Mouse (Mus musculus): ENCODE results near the gene Acot13. TPM values are rescaled to one million over a fixed set of nuclear protein-coding genes. Genes with fewer than 3 reads are reported as not detected.

Gene Acot13
- polyA plus RNA-seq, 1 experiment from 2014 or later: 201 TPM

DNA sequence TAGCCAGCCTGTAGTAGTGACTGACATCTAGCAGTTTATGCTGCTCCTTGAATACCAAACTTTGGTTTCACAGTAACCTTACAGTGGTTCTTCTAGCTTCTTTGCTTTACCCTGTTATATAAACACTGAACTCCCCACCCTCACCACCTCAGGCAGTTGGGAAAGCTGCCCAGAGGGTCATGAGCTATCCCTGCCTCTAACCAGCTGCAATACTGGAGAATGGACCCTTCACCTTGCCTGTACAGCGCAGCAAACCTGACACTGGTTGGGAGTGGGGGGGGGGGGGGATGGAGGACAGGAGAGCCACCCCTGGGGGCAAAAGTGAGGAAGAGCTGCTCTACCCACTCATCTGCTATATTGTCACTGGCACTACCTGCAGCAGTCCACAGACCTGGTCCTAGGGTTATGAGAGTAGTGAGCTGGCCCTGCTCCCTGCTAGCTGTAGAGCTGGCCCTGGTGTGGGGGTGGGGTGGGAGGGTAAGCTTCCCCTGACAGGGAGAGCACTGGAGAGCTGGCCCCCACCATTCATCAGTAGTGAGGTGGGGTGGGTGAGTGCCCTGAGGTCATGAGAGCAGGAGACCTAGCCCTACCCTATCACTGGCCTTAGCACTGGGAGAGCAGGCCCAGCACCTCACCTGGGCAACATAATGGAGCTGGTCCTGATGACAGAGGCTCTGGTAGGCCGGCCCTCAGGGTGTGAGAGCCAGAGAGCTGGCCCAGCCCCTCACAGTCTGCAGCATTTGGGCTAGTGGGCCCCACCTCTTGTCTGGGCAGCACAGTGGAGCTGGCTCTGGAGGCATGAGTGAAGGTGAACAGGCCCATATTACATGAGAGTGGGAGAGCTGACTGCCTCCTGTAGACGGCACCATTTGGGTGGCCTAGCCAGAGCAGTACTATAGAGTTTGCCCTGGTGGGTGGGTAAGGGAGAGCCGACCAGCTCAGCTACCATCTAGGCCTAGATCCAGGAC lies 14.9 kb downstream of the Acot13 start:
- Histone ChIP-seq H3K27me3 (replicated peaks; ENCODE audit: control insufficient read depth, insufficient read depth, low read length) (no peaks in the 10 kb centered on the region), H3K9ac (ENCODE audit: low read depth, low read length) (no peak overlapping the region), H3K4me1 (ENCODE audit: control insufficient read depth, insufficient read depth, low read length) (no peaks in the 10 kb centered on the region), H3K4me3 (ENCODE audit: low read length) (no peak overlapping the region), H3K9me3 (ENCODE audit: control insufficient read depth, low read length) (no peaks in the 10 kb centered on the region), H3K27ac (ENCODE audit: low read length) (no peak overlapping the region), H3K36me3 (ENCODE audit: control insufficient read depth, insufficient read depth, low read length) (peaks cover 4% of the 10 kb centered on the region; the same call in 1 of the 2 replicates), H3K4me2 (ENCODE audit: low read depth, low read length) (no peak overlapping the region)
- peak; percentile 66 for ATAC-seq
- WGBS: 60% methylated on average over 4 of the region's 4 CpGs

DNA sequence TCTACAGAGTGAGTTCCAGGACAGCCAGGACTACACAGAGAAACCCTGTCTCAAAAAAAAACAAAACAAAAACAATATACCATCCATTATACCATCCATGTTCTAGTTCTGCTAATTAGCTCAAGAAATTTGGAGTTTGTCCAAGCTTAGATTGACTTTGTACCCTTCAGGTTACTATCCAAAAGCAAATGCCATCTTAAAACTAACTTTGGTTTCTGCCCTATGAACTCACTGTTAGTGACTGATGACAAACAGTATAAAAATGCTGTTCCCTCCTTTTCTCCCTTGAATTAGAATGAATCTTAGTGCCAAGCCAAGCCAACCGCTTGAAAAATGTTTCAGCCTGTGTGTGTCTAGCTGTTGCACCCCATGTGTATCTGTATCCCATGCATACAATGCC lies 16.7 kb downstream of the Acot13 start:
- Histone ChIP-seq H3K4me2 (ENCODE audit: low read depth, low read length) (no peak overlapping the region), H3K4me1 (ENCODE audit: control insufficient read depth, insufficient read depth, low read length) (no peaks in the 10 kb centered on the region), H3K27ac (ENCODE audit: low read length) (no peak overlapping the region), H3K36me3 (ENCODE audit: control insufficient read depth, insufficient read depth, low read length) (peaks cover 11% of the 10 kb centered on the region), H3K9ac (ENCODE audit: low read depth, low read length) (no peak overlapping the region), H3K27me3 (replicated peaks; ENCODE audit: control insufficient read depth, insufficient read depth, low read length) (no peaks in the 10 kb centered on the region), H3K9me3 (ENCODE audit: control insufficient read depth, low read length) (no peaks in the 10 kb centered on the region), H3K4me3 (ENCODE audit: low read length) (no peak overlapping the region)
- no peak for ATAC-seq
- WGBS: 82% methylated on average over 1 of the region's 1 CpGs

DNA sequence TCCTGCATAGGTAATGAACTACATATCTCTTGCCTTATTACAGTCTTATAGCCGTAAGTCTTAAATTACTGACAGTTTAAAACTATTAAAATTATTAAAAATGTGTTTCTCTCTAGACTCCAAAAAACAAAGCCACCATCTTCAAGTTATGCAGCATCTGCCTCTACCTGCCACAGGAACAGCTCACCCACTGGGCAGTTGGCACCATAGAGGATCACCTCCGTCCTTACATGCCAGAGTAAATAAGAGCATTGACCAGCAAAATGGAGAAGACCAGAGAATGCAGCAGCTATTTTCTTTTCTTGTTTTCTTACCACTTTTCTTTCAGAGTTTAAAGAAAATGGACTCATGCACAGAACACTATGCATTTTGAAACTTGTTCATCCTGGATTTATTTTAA lies 18.8 kb downstream of the Acot13 start:
- Histone ChIP-seq H3K36me3 (ENCODE audit: control insufficient read depth, insufficient read depth, low read length) (peaks cover 14% of the 10 kb centered on the region), H3K9me3 (ENCODE audit: control insufficient read depth, low read length) (no peaks in the 10 kb centered on the region), H3K4me1 (ENCODE audit: control insufficient read depth, insufficient read depth, low read length) (no peaks in the 10 kb centered on the region), H3K27ac (ENCODE audit: low read length) (no peak overlapping the region), H3K4me2 (ENCODE audit: low read depth, low read length) (no peak overlapping the region), H3K27me3 (replicated peaks; ENCODE audit: control insufficient read depth, insufficient read depth, low read length) (no peaks in the 10 kb centered on the region), H3K9ac (ENCODE audit: low read depth, low read length) (no peak overlapping the region), H3K4me3 (ENCODE audit: low read length) (no peak overlapping the region)
- no peak for ATAC-seq
- 96% methylated on average over 2 of the region's 2 CpGs for WGBS

DNA sequence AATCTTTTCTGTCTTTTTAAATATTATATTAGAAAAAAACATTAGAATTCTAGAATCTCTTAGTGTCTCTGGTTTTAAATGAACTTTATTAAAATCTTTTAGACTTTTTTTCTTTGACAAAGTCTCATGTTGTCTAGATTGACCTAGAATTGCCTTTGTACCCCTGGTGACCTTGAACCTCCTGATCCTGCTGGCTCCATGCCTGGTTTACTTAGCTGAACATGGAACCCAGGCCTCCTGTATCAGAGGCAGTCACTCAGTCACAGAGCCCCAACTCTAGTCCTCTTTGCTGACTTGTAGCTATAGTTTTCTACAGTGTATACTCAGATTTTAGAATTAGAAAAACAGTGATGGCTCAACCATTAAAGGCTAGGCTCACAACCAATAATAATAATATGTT lies 25.3 kb downstream of the Acot13 start:
- Histone ChIP-seq H3K9me3 (ENCODE audit: control insufficient read depth, low read length) (no peaks in the 10 kb centered on the region), H3K4me2 (ENCODE audit: low read depth, low read length) (no peak overlapping the region), H3K4me3 (ENCODE audit: low read length) (no peak overlapping the region), H3K27me3 (replicated peaks; ENCODE audit: control insufficient read depth, insufficient read depth, low read length) (no peaks in the 10 kb centered on the region), H3K4me1 (ENCODE audit: control insufficient read depth, insufficient read depth, low read length) (peaks cover 3% of the 10 kb centered on the region; the same call in 1 of the 2 replicates), H3K36me3 (ENCODE audit: control insufficient read depth, insufficient read depth, low read length) (peaks cover 8% of the 10 kb centered on the region), H3K27ac (ENCODE audit: low read length) (no peak overlapping the region), H3K9ac (ENCODE audit: low read depth, low read length) (no peak overlapping the region)
- ATAC-seq: no peak

DNA sequence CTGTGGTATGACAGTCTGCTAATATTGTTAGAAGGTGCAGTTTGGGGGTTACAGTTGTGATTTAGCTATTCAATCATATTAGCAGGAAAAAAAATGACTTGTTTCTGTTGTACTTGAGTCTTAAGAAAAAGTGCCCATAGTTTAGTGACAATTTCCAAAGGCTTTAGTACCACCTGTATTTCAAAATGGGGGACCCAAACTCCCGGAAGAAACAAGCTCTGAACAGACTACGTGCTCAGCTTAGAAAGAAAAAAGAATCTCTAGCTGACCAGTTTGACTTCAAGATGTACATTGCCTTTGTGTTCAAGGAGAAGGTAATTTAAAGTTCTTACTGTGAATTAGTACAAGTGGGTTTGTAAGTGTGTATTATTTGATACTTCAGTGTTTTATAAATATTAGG lies 28.1 kb downstream of the Acot13 start:
- 6% methylated on average over 2 of the region's 2 CpGs for WGBS
- H3K27ac ChIP-seq (ENCODE audit: low read length): no peak overlapping the region
- no peaks in the 10 kb centered on the region for H3K27me3 ChIP-seq (replicated peaks; ENCODE audit: control insufficient read depth, insufficient read depth, low read length)
- H3K4me3 ChIP-seq (ENCODE audit: low read length): peak overlapping the region; percentile 97
- peak overlapping the region; percentile 99; the same call in 1 of the 2 replicates for H3K9ac ChIP-seq (ENCODE audit: low read depth, low read length)
- H3K4me1 ChIP-seq (ENCODE audit: control insufficient read depth, insufficient read depth, low read length): peaks cover 3% of the 10 kb centered on the region; the same call in 1 of the 2 replicates
- no peaks in the 10 kb centered on the region for H3K9me3 ChIP-seq (ENCODE audit: control insufficient read depth, low read length)
- H3K4me2 ChIP-seq (ENCODE audit: low read depth, low read length): peak overlapping the region; percentile 70
- H3K36me3 ChIP-seq (ENCODE audit: control insufficient read depth, insufficient read depth, low read length): no peaks in the 10 kb centered on the region
- no peak for ATAC-seq

DNA sequence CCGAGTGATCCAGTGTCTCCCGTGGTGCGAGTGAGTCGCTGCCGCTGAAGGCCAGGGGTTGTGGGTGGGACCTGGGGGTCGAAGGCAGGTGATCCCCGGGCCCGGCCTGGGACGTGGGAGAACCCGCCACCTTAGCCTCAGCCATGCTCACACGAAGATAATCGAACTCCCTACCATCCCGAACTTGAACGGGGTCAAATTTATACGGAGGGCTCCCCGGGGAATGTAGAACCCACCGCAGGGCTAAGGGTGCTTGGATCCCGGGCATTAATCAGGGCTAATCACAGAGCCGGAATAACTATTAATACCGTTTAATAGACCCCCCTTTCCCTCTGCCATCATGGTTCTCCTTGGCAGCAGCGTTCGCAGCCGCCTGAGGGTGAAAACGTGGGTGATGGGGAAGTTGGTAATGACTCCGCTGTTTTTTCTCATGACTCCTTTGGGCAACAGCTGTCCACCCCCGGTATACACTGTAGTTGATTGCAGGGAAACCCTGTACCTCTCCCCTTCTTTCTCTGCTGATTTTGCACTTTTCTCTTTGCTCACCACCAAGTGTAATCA lies 29.1 kb downstream of the Acot13 start:
- Histone ChIP-seq H3K4me2 (ENCODE audit: low read depth, low read length) (peak overlapping the region; percentile 70), H3K27me3 (replicated peaks; ENCODE audit: control insufficient read depth, insufficient read depth, low read length) (no peaks in the 10 kb centered on the region), H3K36me3 (ENCODE audit: control insufficient read depth, insufficient read depth, low read length) (no peaks in the 10 kb centered on the region), H3K4me1 (ENCODE audit: control insufficient read depth, insufficient read depth, low read length) (peaks cover 3% of the 10 kb centered on the region; the same call in 1 of the 2 replicates), H3K9me3 (ENCODE audit: control insufficient read depth, low read length) (no peaks in the 10 kb centered on the region), H3K9ac (ENCODE audit: low read depth, low read length) (peak overlapping the region; percentile 99), H3K27ac (ENCODE audit: low read length) (peak overlapping the region; percentile 100; the same call in 1 of the 2 replicates), H3K4me3 (ENCODE audit: low read length) (peak overlapping the region; percentile 97)
- whole genome bisulfite sequencing: under 1% methylated on average over 26 of the region's 26 CpGs
- ATAC-seq: no peak

DNA sequence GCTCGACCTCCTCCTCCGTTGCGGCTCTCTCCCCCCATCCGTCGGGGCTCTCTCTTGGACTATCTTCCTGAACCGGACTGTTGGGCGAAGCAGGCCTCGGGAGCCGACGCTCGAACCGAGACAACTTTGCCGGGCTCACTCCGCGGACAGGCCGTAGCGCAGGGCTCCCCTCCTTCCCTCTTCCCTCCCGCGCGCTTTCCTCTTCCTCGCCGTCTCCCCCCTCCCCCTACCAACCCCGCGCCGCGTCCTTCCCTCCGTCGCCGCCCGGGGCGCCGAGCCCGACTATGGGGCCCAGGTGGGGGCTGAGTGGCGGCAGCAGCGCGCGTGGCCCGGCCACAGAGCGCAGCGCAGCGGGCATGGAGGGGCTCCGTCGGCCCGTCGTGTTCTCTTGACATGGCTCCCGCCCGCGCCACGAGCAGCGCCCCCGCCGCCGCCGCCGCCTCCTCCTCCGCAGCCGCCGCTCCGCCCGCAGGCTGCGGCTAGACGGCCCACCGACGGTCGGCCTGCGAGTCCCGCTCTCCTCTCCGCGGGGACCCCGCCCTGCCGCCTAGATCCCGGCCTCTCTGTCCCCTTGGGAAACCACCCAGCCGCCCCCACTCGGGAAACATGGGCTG lies 29.9 kb downstream of the Acot13 start, which contains the start of gene BC005537:
TSS of gene BC005537 (plus strand) at position 350 of the 614 bp plus-strand sequence.
- Histone ChIP-seq H3K27me3 (replicated peaks; ENCODE audit: control insufficient read depth, insufficient read depth, low read length) (no peaks in the 10 kb centered on the region), H3K9ac (ENCODE audit: low read depth, low read length) (peak within 1 kb of the TSS; percentile 99), H3K27ac (ENCODE audit: low read length) (peak within 1 kb of the TSS; percentile 100), H3K36me3 (ENCODE audit: control insufficient read depth, insufficient read depth, low read length) (no peaks in the 10 kb centered on the region), H3K9me3 (ENCODE audit: control insufficient read depth, low read length) (no peaks in the 10 kb centered on the region), H3K4me2 (ENCODE audit: low read depth, low read length) (peak within 1 kb of the TSS; percentile 91), H3K4me3 (ENCODE audit: low read length) (peak within 1 kb of the TSS; percentile 97), H3K4me1 (ENCODE audit: control insufficient read depth, insufficient read depth, low read length) (peaks cover 3% of the 10 kb centered on the region; the same call in 1 of the 2 replicates)
- peak; percentile 62 for ATAC-seq
- WGBS: under 1% methylated on average over 67 of the region's 74 CpGs

DNA sequence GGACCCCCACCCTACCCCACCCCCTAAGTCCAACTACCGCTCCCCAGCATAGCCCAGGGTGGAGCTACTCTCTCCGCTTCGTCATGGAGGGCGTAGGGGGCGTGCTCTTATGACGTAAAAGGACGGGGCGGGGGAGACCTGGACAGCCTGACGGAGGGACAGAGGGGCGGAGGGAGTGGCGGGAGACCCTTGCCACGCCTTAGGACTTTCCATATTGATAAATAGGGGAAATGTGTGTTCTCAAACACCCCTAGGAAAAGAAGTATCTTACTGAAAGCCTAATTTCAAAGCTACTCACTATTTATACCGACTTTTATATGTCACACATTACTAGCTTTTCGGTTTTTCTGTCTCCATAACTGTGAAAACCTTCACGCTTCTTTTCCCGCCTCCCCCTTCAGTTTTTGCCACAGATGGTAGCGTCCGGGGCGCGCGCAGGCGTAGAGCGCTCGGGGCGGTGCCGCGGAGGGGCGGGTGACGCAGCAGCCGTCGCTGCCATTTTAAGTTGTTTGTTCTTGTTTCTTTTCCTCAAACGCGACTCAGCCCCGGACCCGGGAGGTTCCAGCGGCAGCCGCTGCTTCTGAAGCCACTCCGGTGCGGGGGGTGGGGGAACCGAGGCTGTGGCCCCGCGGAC lies 30.5 kb downstream of the Acot13 start:
- peak overlapping the region; percentile 100 for H3K27ac ChIP-seq (ENCODE audit: low read length)
- WGBS: 0% methylated on average over 42 of the region's 42 CpGs
- peak overlapping the region; percentile 99 for H3K9ac ChIP-seq (ENCODE audit: low read depth, low read length)
- H3K4me2 ChIP-seq (ENCODE audit: low read depth, low read length): peak overlapping the region; percentile 91
- peaks cover 3% of the 10 kb centered on the region; the same call in 1 of the 2 replicates for H3K4me1 ChIP-seq (ENCODE audit: control insufficient read depth, insufficient read depth, low read length)
- peak; percentile 96 for ATAC-seq
- no peaks in the 10 kb centered on the region for H3K27me3 ChIP-seq (replicated peaks; ENCODE audit: control insufficient read depth, insufficient read depth, low read length)
- H3K36me3 ChIP-seq (ENCODE audit: control insufficient read depth, insufficient read depth, low read length): no peaks in the 10 kb centered on the region
- peak overlapping the region; percentile 97 for H3K4me3 ChIP-seq (ENCODE audit: low read length)
- H3K9me3 ChIP-seq (ENCODE audit: control insufficient read depth, low read length): no peaks in the 10 kb centered on the region
